Mouse (Mus musculus) forebrain, embryonic 15.5 days (tissue): ENCODE measurements around the gene Luc7l2. TPM values are rescaled to one million over a fixed set of nuclear protein-coding genes. Genes with fewer than 3 reads are reported as not detected.
"Not testable (repeated sequence)": the region's sequence is repeated elsewhere in the genome, so short reads cannot be mapped to it uniquely, and the experiment has no call there.

Experiments
- ATAC-seq: fragments of 200-750 bp; cut with Nextera tagmentation; replicated peaks from 2 replicates; pipeline ENCODE4 v1.8.0; 2017; ENCODE audit warnings: mild to moderate bottlenecking, moderate TSS enrichment, moderate library complexity
- H3K27ac ChIP-seq: fragments of 300-500 bp; sonication (generic); replicated peaks from 2 replicates; pipeline ENCODE4 v1.5.1; 2015; ENCODE audit warnings: mild to moderate bottlenecking, inconsistent platforms
- H3K27me3 ChIP-seq: fragments of 300-500 bp; sonication (generic); 2 replicates; pipeline ENCODE4 v1.6.1; 2015; ENCODE audit warnings: inconsistent platforms
- H3K36me3 ChIP-seq: fragments of 300-500 bp; sonication (generic); 2 replicates; pipeline ENCODE4 v1.6.1; 2015; ENCODE audit warnings: mild to moderate bottlenecking, inconsistent platforms
- H3K4me1 ChIP-seq: fragments of 300-500 bp; sonication (generic); 2 replicates; pipeline ENCODE4 v1.6.1; 2015; ENCODE audit warnings: inconsistent platforms
- H3K4me2 ChIP-seq: fragments of 300-500 bp; sonication (generic); replicated peaks from 2 replicates; pipeline ENCODE4 v1.6.1; 2015; ENCODE audit warnings: mild to moderate bottlenecking, inconsistent platforms
- H3K4me3 ChIP-seq: fragments of 300-500 bp; sonication (generic); 2 replicates; pipeline ENCODE4 v1.5.1; 2015; ENCODE audit warnings: mild to moderate bottlenecking, inconsistent platforms
- H3K9ac ChIP-seq: fragments of 300-500 bp; sonication (generic); replicated peaks from 2 replicates; pipeline ENCODE4 v1.6.1; 2015; ENCODE audit warnings: mild to moderate bottlenecking, inconsistent platforms
- H3K9me3 ChIP-seq: fragments of 300-500 bp; sonication (generic); 2 replicates; pipeline ENCODE4 v1.6.1; 2016; ENCODE audit warnings: inconsistent platforms
- WGBS: fragments of 180-500 bp; shearing (Covaris S2); methylation state at CpG from one replicate; pipeline ENCODE4 v1.1.7; 2015; ENCODE audit warnings: mixed read lengths; 5-methylcytosine and 5-hydroxymethylcytosine counted together
- polyA plus RNA-seq: library from polyadenylated mRNA; unstranded; fragments of >200 nt; fragmentation: Nextera tagmentation; extraction: Ambion mirVana; gene quantifications from 2 replicates; pipeline ENCODE4 v1.2.1, GENCODE M21; 2015

The Luc7l2 gene
- polyA plus RNA-seq, 1 experiment from 2014 or later, result 40.0 TPM

- H3K4me3 ChIP-seq, result peak overlapping the region; percentile 98
- H3K9ac ChIP-seq, result peak overlapping the region; percentile 94; the same call in 1 of the 2 replicates
- H3K9me3 ChIP-seq, result no peaks in the 10 kb centered on the region
- no peak for ATAC-seq
- 74% methylated on average over 1 of the region's 1 CpGs for WGBS
- H3K36me3 ChIP-seq, result peaks cover 13% of the 10 kb centered on the region
- H3K27ac ChIP-seq, result peak overlapping the region; percentile 98
- no peaks in the 10 kb centered on the region for H3K27me3 ChIP-seq
- peak overlapping the region; percentile 52 for H3K4me2 ChIP-seq
- H3K4me1 ChIP-seq, result peaks cover 19% of the 10 kb centered on the region
Observed at GRCm38 (mm10) chr6:38535788-38536187, 15.3 kb upstream of the Luc7l2 start.

GRCm38 (mm10) chr6:38544141-38544540, 7.0 kb upstream of the Luc7l2 start:
- peaks cover 15% of the 10 kb centered on the region for H3K36me3 ChIP-seq
- not testable (repeated sequence) for ATAC-seq
- WGBS, result 93% methylated on average over 5 of the region's 5 CpGs

GRCm38 (mm10) chr6:38547005-38547404, 4.1 kb upstream of the Luc7l2 start:
- not testable (repeated sequence) for H3K4me3 ChIP-seq, H3K27ac ChIP-seq, H3K4me2 ChIP-seq, H3K27me3 ChIP-seq, H3K9ac ChIP-seq, H3K36me3 ChIP-seq, H3K9me3 ChIP-seq, H3K4me1 ChIP-seq, ATAC-seq
- 91% methylated on average over 2 of the region's 2 CpGs for WGBS

More at GRCm38 (mm10) chr6:38544141-38544540, 7.0 kb upstream of the Luc7l2 start:
- H3K9ac ChIP-seq, H3K27ac ChIP-seq, H3K27me3 ChIP-seq, H3K9me3 ChIP-seq, H3K4me1 ChIP-seq, H3K4me2 ChIP-seq, H3K4me3 ChIP-seq: not testable (repeated sequence)

- Histone ChIP-seq H3K27me3 (no peaks in the 10 kb centered on the region), H3K27ac (no peak overlapping the region), H3K4me1 (peaks cover 6% of the 10 kb centered on the region), H3K9ac (no peak overlapping the region), H3K9me3 (no peaks in the 10 kb centered on the region), H3K4me3 (no peak overlapping the region), H3K36me3 (no peaks in the 10 kb centered on the region), H3K4me2 (no peak overlapping the region)
- no peak for ATAC-seq
- WGBS, result 84% methylated on average over 1 of the region's 1 CpGs
Observed at GRCm38 (mm10) chr6:38547707-38548106, 3.4 kb upstream of the Luc7l2 start.

- ATAC-seq, H3K4me2 ChIP-seq, H3K9me3 ChIP-seq, H3K36me3 ChIP-seq, H3K27ac ChIP-seq, H3K27me3 ChIP-seq, H3K9ac ChIP-seq, H3K4me3 ChIP-seq, H3K4me1 ChIP-seq: not testable (repeated sequence)
- 94% methylated on average over 7 of the region's 7 CpGs for WGBS
Observed at GRCm38 (mm10) chr6:38548595-38548994, 2.5 kb upstream of the Luc7l2 start.

- 79% methylated on average over 6 of the region's 6 CpGs for WGBS
- Histone ChIP-seq H3K27ac (peak overlapping the region; percentile 99; the same call in 1 of the 2 replicates), H3K4me2 (peak overlapping the region; percentile 82; the same call in 1 of the 2 replicates), H3K4me1 (peaks cover 17% of the 10 kb centered on the region)
- not testable (repeated sequence) for H3K27me3 ChIP-seq, H3K9me3 ChIP-seq, ATAC-seq, H3K4me3 ChIP-seq, H3K9ac ChIP-seq, H3K36me3 ChIP-seq
Observed at GRCm38 (mm10) chr6:38549840-38550239, 1.3 kb upstream of the Luc7l2 start.

GRCm38 (mm10) chr6:38550250-38551061, 678 bp upstream of the Luc7l2 start:
- Histone ChIP-seq H3K4me1 (peaks cover 19% of the 10 kb centered on the region), H3K4me2 (peak overlapping the region; percentile 82), H3K27ac (peak overlapping the region; percentile 99), H3K4me3 (peak overlapping the region; percentile 68), H3K9ac (peak overlapping the region; percentile 67), H3K27me3 (no peaks in the 10 kb centered on the region), H3K9me3 (no peaks in the 10 kb centered on the region), H3K36me3 (no peaks in the 10 kb centered on the region)
- peak; percentile 21 for ATAC-seq
- 6% methylated on average over 28 of the region's 28 CpGs for WGBS

GRCm38 (mm10) chr6:38551989-38552635, 978 bp downstream of the Luc7l2 start:
- no peaks in the 10 kb centered on the region for H3K27me3 ChIP-seq
- no peaks in the 10 kb centered on the region for H3K36me3 ChIP-seq
- peak overlapping the region; percentile 57 for H3K4me2 ChIP-seq
- H3K4me3 ChIP-seq, result peak overlapping the region; percentile 68
- WGBS, result under 1% methylated on average over 30 of the region's 32 CpGs
- peak overlapping the region; percentile 99 for H3K27ac ChIP-seq
- H3K9ac ChIP-seq, result peak overlapping the region; percentile 76
- no peaks in the 10 kb centered on the region for H3K9me3 ChIP-seq
- ATAC-seq, result peak; percentile 96
- H3K4me1 ChIP-seq, result peaks cover 24% of the 10 kb centered on the region

- WGBS, result 24% methylated on average over 5 of the region's 5 CpGs
- Histone ChIP-seq H3K36me3 (no peaks in the 10 kb centered on the region), H3K9ac (peak overlapping the region; percentile 76)
Observed at GRCm38 (mm10) chr6:38552636-38553000, 1.5 kb downstream of the Luc7l2 start.

GRCm38 (mm10) chr6:38576096-38576495, 25.0 kb downstream of the Luc7l2 start:
- H3K4me3 ChIP-seq, result no peak overlapping the region
- H3K4me2 ChIP-seq, result no peak overlapping the region
- no peaks in the 10 kb centered on the region for H3K9me3 ChIP-seq
- no peak for ATAC-seq
- no peaks in the 10 kb centered on the region for H3K4me1 ChIP-seq
- peaks cover 39% of the 10 kb centered on the region for H3K36me3 ChIP-seq
- no peaks in the 10 kb centered on the region for H3K27me3 ChIP-seq
- H3K9ac ChIP-seq, result no peak overlapping the region
- 93% methylated on average over 2 of the region's 2 CpGs for WGBS
- H3K27ac ChIP-seq, result no peak overlapping the region

More at GRCm38 (mm10) chr6:38552636-38553000, 1.5 kb downstream of the Luc7l2 start:
- Histone ChIP-seq H3K4me1 (peaks cover 24% of the 10 kb centered on the region), H3K27ac (no peak overlapping the region), H3K9me3 (no peaks in the 10 kb centered on the region), H3K27me3 (no peaks in the 10 kb centered on the region), H3K4me2 (peak overlapping the region; percentile 57), H3K4me3 (peak overlapping the region; percentile 68)
- no peak for ATAC-seq

GRCm38 (mm10) chr6:38580112-38580857, 29.2 kb downstream of the Luc7l2 start:
- WGBS, result 96% methylated on average over 3 of the region's 3 CpGs
- no peak for ATAC-seq

GRCm38 (mm10) chr6:38581711-38582110, 30.6 kb downstream of the Luc7l2 start:
- no peak for ATAC-seq
- Histone ChIP-seq H3K4me2 (no peak overlapping the region), H3K9me3 (no peaks in the 10 kb centered on the region), H3K4me1 (no peaks in the 10 kb centered on the region), H3K27me3 (no peaks in the 10 kb centered on the region), H3K4me3 (no peak overlapping the region), H3K36me3 (peaks cover 40% of the 10 kb centered on the region), H3K27ac (no peak overlapping the region), H3K9ac (no peak overlapping the region)
- WGBS, result 97% methylated on average over 3 of the region's 3 CpGs

More at GRCm38 (mm10) chr6:38580112-38580857, 29.2 kb downstream of the Luc7l2 start:
- Histone ChIP-seq H3K27ac (no peak overlapping the region), H3K4me1 (no peaks in the 10 kb centered on the region), H3K4me2 (no peak overlapping the region), H3K4me3 (no peak overlapping the region), H3K9me3 (no peaks in the 10 kb centered on the region), H3K36me3 (peaks cover 32% of the 10 kb centered on the region), H3K27me3 (no peaks in the 10 kb centered on the region), H3K9ac (no peak overlapping the region)
